Mouse (Mus musculus) urinary bladder, postnatal 36 days (tissue): ENCODE results near the gene Astn2.

Experiments
- DNase-seq, 2 experiments: peaks; one replicate each; pipeline ENCODE4 v3.0.0; 2022; ENCODE audit warnings: low spot score in 2 of 2, mixed read lengths in 1 of 2

Astn2 gene

GRCm38 (mm10) chr4:65532071-65532736, 872.2 kb downstream of the Astn2 start:
- DNase-seq = no peak

GRCm38 (mm10) chr4:65531621-65532020, 872.8 kb downstream of the Astn2 start:
- DNase-seq = no peak

GRCm38 (mm10) chr4:65530901-65531300, 873.5 kb downstream of the Astn2 start:
- DNase-seq = no peak

GRCm38 (mm10) chr4:65508101-65508500, 896.3 kb downstream of the Astn2 start:
- DNase-seq = peak in 1 of 2 experiments; percentile 42

- DNase-seq = no peak
Measured at GRCm38 (mm10) chr4:65506870-65507269, 897.5 kb downstream of the Astn2 start.

- peak; percentile 78 to 87 for DNase-seq
Measured at GRCm38 (mm10) chr4:65496463-65496834, 908.0 kb downstream of the Astn2 start.

GRCm38 (mm10) chr4:65495705-65496462, 908.5 kb downstream of the Astn2 start:
- DNase-seq = no peak

GRCm38 (mm10) chr4:65491541-65491940, 912.9 kb downstream of the Astn2 start:
- no peak for DNase-seq

- DNase-seq = no peak
Measured at GRCm38 (mm10) chr4:65489711-65490110, 914.7 kb downstream of the Astn2 start.

GRCm38 (mm10) chr4:65481632-65482031, 922.8 kb downstream of the Astn2 start:
- DNase-seq = no peak

- peak; percentile 69 to 81 for DNase-seq
Measured at GRCm38 (mm10) chr4:65477106-65477505, 927.3 kb downstream of the Astn2 start.

- DNase-seq = peak in 1 of 2 experiments; percentile 28
Measured at GRCm38 (mm10) chr4:65475925-65476560, 928.4 kb downstream of the Astn2 start.

- DNase-seq = peak in 1 of 2 experiments; percentile 35
Measured at GRCm38 (mm10) chr4:65473141-65473540, 931.3 kb downstream of the Astn2 start.

- DNase-seq = no peak
Measured at GRCm38 (mm10) chr4:65449171-65449570, 955.2 kb downstream of the Astn2 start.

GRCm38 (mm10) chr4:65441746-65442145, 962.7 kb downstream of the Astn2 start:
- no peak for DNase-seq

- DNase-seq = no peak
Measured at GRCm38 (mm10) chr4:65430804-65431203, 973.6 kb downstream of the Astn2 start.

- no peak for DNase-seq
Measured at GRCm38 (mm10) chr4:65427480-65427879, 976.9 kb downstream of the Astn2 start.

GRCm38 (mm10) chr4:65426437-65426836, 978.0 kb downstream of the Astn2 start:
- DNase-seq = peak in 1 of 2 experiments; percentile 28

GRCm38 (mm10) chr4:65423068-65423625, 981.3 kb downstream of the Astn2 start:
- DNase-seq = no peak

GRCm38 (mm10) chr4:65421272-65421671, 983.1 kb downstream of the Astn2 start:
- no peak for DNase-seq

- DNase-seq = no peak
Measured at GRCm38 (mm10) chr4:65420511-65420931, 983.9 kb downstream of the Astn2 start.

GRCm38 (mm10) chr4:65415507-65415906, 988.9 kb downstream of the Astn2 start:
- peak; percentile 23 to 33 for DNase-seq
